Mouse (Mus musculus) c-Kit-negative CD71-positive TER-119-positive erythroid progenitor cells, embryonic 14.5 days (primary cell): ENCODE measurements around the gene Cav3.

ENCODE experiments used
- DNase-seq: peaks from one replicate; pipeline ENCODE4 v3.0.0-alpha.2; 2013; ENCODE audit warnings: low read depth, low spot score

Cav3 gene

GRCm38 (mm10) chr6:112494620-112495081 lies 35.3 kb downstream of the Cav3 start:
- no peak for DNase-seq

DNA sequence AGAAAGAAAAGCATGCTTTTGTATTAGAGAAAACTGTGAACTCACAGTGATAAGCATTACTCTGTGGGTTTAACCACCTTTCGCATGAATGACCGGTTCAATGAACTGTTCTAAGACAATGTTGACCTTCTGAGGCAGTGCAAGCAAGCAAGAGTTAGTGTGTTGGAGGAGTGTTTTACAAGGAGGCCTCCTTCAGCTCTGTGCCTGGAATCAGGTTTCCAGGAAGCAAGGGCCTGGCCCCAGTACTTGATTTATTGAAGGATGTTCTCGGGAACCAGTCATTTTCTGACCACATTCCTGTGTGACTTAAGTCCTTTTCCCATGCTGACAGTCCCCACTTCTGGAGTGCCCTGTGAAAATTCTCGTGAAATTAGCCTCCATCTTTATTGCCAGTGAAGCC lies 35.9 kb downstream of the Cav3 start:
- DNase-seq, result no peak

DNA sequence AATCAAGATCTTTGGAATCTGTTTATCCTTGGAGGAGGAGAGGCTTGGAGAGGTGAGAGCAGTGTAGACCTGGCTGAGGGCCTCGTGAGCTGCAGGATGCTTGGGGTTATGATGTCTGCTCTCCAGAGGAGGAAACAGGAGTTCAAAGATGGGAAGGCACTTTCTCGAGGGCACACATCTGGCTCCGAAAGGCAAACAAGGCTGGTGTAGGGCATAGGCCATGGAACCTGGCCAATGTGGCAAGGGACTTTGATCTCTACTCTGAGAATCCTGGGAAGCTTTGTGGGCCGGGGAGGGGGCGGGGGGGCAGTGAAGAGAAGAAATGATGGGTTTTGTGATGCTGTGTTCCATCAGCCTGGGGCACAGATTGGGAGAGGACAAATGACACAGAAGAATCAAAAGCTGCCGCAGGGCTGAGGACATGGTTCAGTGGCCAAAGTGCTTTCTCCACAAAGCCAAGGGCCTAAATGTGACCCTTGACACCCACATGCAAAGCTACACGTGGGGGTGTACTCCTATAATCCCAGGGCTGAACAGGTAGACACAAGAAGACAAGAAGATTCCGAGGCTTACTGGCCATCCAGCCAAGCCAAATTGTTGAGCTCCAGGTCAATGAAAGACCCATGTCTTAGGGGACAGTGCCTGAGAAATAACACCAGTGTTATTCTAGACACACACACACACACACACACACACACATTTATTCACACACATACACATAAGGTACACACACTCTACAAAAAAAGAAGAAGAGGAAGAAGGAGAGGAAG lies 37.2 kb downstream of the Cav3 start:
- DNase-seq, result no peak

DNA sequence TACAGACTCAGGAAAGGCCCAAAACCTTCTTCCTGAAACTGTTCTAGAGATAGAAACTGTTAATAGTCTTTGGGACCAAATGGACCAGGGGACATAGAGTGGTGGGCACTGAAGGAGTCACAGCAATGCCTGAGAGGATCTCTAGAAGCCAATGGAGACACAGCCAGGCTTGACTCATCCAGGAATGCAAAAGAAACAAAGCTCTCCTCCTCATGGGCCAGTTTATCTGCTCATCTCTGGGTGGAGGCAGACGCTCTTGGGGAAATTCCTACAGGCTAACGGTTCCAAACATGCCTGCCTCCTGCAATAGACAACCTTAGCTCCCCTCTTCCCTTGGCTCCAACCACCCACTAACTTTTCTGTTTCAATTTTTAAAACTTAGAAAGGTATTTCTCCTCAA lies 38.2 kb downstream of the Cav3 start:
- DNase-seq, result no peak

- no peak for DNase-seq
Observed at GRCm38 (mm10) chr6:112498716-112499115, 39.4 kb downstream of the Cav3 start.

GRCm38 (mm10) chr6:112499456-112499855 lies 40.2 kb downstream of the Cav3 start:
- DNase-seq, result no peak

DNA sequence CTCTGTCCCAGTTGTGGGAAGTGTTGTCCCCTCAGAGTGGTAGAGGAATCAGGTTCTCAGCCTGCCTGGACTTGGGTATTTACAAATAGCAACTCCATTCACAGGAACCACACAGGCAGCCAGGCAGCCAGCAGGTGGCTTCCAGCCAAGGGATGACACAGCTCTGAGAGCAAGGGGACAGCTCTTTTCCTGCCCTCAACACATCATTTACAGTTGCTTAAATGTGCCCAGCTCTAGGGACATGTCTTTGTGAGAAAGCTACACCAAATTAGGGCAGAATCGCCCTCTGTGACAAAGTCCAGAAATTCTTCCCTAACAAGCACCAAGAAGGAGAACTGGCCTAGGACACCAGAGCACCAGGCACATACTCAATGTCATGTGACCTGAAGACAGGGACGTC lies 41.9 kb downstream of the Cav3 start:
- no peak for DNase-seq

GRCm38 (mm10) chr6:112507617-112508016 lies 48.3 kb downstream of the Cav3 start:
- no peak for DNase-seq

- no peak for DNase-seq
Observed at GRCm38 (mm10) chr6:112509590-112510131, 50.4 kb downstream of the Cav3 start.

- no peak for DNase-seq
Observed at GRCm38 (mm10) chr6:112510346-112510745, 51.0 kb downstream of the Cav3 start.

GRCm38 (mm10) chr6:112514591-112514990 lies 55.3 kb downstream of the Cav3 start:
- no peak for DNase-seq

GRCm38 (mm10) chr6:112516496-112516895 lies 57.2 kb downstream of the Cav3 start:
- no peak for DNase-seq

GRCm38 (mm10) chr6:112517572-112517971 lies 58.3 kb downstream of the Cav3 start:
- DNase-seq, result no peak

DNA sequence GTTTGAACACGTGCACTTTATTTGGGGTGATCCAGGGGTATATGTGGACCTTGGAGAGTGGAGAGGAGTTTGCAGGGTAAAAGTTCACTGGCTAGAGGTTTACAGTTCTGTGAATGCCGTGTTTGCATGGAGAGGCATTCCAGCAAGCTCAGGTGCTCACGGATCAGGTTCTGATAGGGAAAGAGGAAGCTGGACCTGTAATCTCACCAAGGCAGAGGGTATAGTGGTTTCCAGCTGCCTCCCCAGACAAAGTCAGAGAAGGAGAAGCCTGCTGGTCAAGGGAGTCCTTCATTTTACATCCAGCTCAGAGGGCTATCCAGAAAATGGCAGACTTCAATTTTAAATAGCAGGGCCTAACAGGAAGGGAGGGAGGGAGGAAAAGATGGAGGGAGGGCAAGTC lies 58.7 kb downstream of the Cav3 start:
- DNase-seq, result no peak
